Mouse (Mus musculus): Measurements from ENCODE around the gene Pde4d.

Gene Pde4d

GRCm38 (mm10) chr13:108449116-108450097, at the start of gene Pde4d:
Gene Pde4d (plus strand): TSS chr13:108449948.
- DNase-seq (ENCODE audit: low spot score): no peak

DNA sequence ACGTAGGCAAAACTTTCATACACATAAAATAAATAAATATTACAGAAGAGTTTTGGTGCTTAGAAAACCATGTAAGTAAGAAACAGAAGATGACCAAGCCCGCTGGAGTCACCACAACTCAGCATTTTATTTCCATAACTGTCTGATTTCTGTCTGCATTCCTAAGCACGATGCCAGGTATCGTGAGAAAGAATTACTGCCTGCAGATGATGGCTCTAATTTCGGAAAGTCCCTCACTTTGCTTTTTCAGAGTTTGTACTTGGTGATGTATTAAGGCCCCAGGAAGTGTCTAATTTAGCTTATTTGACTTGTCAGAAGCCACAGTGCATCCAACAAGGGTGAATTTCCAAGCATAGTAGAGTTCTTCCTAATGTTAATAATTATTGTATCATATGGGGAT, 46.6 kb upstream of the Pde4d start:
- DNase-seq (ENCODE audit: low spot score): no peak

- DNase-seq (ENCODE audit: low spot score): no peak
These were observed 45.4 kb upstream of the Pde4d start for GRCm38 (mm10) chr13:108404372-108404771.

DNA sequence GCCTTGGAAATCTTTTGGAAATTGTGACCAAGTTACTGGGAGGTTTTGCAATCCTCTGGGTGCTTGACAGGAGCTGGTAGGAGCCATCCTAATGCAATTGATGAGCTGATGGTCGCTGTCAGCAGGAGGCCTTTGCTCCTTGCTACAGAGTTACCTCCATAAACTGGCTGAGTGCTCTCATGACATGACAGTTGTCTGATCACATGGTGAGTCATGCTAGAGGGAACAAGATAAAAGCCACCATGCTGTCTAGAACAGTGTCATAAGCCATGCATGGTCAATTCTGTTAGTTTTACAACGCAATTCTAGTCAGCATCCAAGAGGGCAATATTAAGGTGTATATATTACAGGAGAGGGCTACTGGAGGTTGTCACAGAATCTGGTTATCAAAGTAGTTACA, 34.3 kb upstream of the Pde4d start:
- DNase-seq (ENCODE audit: low spot score): no peak

DNA sequence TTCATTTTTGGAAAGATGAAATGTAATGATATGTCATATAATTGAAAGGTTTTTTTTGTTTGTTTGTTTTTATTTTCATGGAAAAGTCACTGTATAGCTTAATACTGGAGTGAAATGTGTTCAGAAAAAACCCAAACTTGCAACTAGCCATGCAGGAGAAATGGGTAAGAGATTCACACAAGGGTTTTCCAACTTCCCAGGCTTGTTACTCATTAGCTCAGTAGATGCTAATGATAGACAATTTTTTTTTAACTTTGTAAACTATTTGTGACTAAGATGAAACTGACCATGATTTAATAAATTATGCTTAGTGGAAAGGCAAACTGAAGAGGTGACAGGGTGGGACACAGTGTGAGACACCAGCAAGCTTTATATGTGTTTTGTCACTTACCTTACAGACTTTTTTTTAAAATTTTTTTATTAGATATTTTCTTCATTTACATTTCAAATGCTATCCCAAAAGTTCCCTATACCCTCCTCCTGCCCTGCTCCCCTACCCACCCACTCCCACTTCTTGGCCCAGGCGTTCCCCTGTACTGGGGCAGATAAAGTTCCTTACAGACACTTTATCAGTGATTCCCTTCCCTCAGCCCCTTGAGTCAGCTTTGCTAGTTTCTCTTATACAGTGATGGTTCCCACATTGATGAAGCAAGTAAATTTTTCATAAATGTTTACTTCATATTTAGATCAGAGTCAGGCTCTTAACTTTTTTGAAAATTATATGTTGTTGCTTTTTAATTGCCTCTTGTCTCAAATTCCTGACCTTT, 30.8 kb upstream of the Pde4d start:
- no peak for DNase-seq (ENCODE audit: low spot score)

DNA sequence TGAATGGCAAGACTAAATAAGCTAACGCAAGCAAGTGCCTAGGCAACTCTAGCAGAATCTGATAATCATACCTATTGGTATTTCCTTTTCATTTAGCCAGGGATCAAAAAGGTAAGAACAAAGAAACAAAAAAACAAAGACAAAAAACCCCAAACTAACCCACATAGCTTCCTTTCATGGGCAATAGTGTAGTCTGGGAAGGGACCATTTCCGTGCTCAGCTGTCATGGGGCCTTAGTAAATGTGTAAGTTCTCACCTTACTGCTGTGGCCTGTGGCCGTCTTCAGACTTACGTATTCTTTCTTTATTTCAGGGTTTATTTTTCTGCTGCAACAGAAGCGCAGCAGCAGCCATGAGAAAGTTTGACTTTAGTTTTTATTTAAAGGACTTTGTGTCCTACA, 23.4 kb upstream of the Pde4d start:
- DNase-seq (ENCODE audit: low spot score): no peak

- DNase-seq (ENCODE audit: low spot score): no peak
These were observed 20.9 kb upstream of the Pde4d start for GRCm38 (mm10) chr13:108428809-108429208.

GRCm38 (mm10) chr13:108429623-108430022, 20.1 kb upstream of the Pde4d start:
- DNase-seq (ENCODE audit: low spot score): no peak

DNA sequence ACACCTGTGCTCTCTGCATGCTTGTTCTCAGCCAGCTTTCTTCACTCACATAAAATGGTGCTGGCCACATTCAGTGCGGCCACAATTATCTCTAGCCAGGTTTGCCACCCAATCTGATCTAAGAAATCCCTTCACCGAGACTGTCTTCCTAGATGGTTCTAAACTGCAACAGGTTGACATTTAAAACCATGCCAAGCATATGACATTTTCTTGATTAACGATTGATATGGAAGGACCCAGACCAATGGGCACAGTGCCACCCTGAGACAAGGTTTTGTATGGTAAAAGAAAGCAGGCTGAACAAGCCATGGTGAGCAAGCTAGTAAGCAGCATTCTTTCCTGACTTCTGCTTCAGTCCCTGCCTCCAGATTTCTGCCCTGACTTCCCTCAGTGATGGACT, 18.0 kb upstream of the Pde4d start:
- no peak for DNase-seq (ENCODE audit: low spot score)

- no peak for DNase-seq (ENCODE audit: low spot score)
These were observed 14.1 kb upstream of the Pde4d start for GRCm38 (mm10) chr13:108435687-108436086.

- no peak for DNase-seq (ENCODE audit: low spot score)
These were observed 12.3 kb upstream of the Pde4d start for GRCm38 (mm10) chr13:108437424-108437823.

DNA sequence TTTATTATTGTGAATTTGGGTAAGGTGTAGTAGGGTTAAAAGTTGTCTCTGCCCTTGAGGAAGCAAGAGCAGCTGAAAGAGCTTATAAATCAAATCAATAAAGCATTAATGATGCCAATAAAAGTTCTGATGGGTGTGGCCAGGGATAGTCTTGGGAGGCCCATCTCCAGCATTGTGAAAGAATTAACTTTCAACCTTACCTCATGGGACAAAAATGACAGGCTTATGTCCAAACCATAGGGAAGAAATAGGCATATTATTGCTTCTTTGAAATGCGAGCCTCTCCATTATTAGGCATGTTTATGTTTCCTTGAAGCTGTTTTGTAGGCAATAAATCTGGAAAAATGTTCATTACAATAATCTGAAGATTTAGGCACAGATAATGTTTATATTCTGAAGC, 10.7 kb upstream of the Pde4d start:
- DNase-seq (ENCODE audit: low spot score): no peak

GRCm38 (mm10) chr13:108448348-108448931, 1.3 kb upstream of the Pde4d start:
- no peak for DNase-seq (ENCODE audit: low spot score)

DNA sequence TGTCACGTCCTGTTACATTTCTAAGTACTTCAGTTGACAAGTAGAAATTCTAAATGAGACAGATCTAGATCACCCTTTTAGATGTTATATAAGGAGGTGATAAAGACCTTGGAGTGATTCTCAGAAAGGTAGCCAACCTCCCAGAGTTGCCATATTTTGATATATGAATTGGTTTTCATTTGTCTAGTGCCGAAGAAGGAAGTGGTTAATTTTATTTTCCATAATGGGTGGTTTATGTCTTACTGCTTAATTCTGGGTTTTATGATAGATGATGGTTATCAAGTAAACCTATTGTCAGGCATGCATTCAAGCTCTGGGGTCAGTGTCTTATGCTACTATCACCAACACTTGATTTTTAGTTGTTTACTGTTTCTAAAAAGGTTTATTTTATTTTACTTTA, 1.4 kb downstream of the Pde4d start:
- no peak for DNase-seq (ENCODE audit: low spot score)

- DNase-seq (ENCODE audit: low spot score): no peak
These were observed 3.5 kb downstream of the Pde4d start for GRCm38 (mm10) chr13:108453064-108453919.

- DNase-seq (ENCODE audit: low spot score): no peak
These were observed 12.8 kb downstream of the Pde4d start for GRCm38 (mm10) chr13:108462518-108462917.

DNA sequence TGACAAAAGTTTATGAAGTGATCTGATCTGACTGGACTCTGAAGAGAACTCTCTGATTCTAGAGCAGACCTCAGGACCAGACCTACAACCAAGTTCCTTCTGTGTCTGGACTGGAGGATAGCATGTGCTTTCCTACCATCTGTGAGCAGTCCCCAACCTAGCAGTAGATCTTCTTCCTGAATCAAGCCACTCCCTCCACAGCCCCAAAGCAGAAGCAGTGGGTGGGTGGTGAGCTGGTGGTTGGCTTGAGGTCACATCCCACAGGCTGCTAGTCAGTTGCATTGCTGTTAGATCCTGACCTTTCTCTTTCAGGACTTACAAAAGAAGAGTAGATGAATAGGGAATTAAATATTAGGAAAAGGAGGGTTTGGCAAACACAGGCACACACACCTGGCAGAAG, 16.0 kb downstream of the Pde4d start:
- DNase-seq (ENCODE audit: low spot score): no peak

GRCm38 (mm10) chr13:108467046-108467445, 17.3 kb downstream of the Pde4d start:
- DNase-seq (ENCODE audit: low spot score): no peak

- DNase-seq (ENCODE audit: low spot score): no peak
These were observed 30.7 kb downstream of the Pde4d start for GRCm38 (mm10) chr13:108480451-108480850.

DNA sequence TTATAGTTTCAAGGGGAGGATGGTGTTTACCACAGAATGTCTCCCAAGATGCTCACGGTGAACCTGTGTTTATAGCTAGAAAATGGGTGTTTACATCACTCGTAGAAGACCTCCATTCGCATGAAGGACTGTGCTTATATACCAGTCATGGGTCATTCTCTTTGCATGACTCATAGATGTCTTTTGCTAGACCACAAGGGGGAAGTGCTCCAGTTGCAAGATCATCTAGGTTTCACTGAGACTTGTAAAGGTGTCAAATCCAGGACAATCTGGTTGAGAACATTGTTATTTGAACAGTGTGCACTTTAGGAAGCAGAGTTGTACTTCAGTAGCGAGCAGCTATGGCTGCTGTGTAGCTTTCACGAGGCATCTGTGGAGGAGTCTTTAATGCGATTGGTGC, 35.3 kb downstream of the Pde4d start:
- no peak for DNase-seq (ENCODE audit: low spot score)

DNA sequence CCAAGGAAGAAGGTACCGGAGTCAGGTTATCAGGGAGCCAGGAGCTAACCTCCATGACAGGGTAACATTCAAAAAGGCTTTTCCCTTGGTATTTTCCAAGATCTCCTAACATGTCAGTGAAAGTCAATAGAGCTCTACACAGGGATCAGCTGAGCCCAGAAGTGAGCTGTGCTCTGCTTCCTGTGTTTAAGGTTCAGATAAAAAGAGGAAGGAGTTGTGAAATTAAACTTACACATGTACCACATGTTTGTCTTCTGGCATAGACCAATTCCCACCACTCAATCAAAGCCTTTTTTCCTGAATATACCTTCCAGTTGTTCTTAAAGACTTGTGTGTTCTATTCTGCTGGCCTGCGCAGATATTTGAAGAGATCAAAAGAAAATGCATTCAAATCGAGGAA, 37.3 kb downstream of the Pde4d start:
- DNase-seq (ENCODE audit: low spot score): no peak

DNA sequence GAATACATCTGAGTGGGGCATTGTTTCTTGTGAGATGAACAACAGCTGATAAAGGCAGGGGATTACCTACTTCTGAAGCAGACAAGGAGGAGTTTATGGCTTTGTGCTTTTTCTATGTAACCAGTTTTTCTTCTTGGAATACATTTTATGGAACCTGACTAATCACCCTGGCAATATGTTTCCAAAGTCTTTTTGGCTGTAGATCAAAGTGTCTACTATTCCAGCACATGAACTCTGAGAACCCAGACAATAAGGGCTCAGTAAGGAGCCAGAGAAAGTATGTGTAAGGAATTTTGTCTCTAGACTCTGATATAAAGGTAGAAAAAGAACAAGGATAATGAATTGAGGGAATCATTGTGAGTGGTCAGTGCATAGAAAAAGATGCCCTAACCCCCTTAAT, 40.1 kb downstream of the Pde4d start:
- DNase-seq (ENCODE audit: low spot score): no peak

Data from layer of hippocampus, adult 9-10 months (tissue).